Mouse (Mus musculus): ENCODE data around the gene BC025446.

Gene BC025446

GRCm38 (mm10) chr15:75215778-75216691, at the start of gene BC025446:
Gene BC025446 (plus strand): TSS chr15:75216376.
- DNase-seq, result peak; percentile 48

- peak; percentile 21 for DNase-seq
Observed at GRCm38 (mm10) chr15:75175506-75175905, 40.7 kb upstream of the BC025446 start.

GRCm38 (mm10) chr15:75186291-75186690, 29.9 kb upstream of the BC025446 start:
- no peak for DNase-seq

- DNase-seq, result peak; percentile 7
Observed at GRCm38 (mm10) chr15:75189116-75189515, 27.1 kb upstream of the BC025446 start.

- DNase-seq, result peak; percentile 15
Observed at GRCm38 (mm10) chr15:75190560-75190959, 25.6 kb upstream of the BC025446 start.

- DNase-seq, result peak; percentile 57
Observed at GRCm38 (mm10) chr15:75216831-75217230, 655 bp downstream of the BC025446 start.

GRCm38 (mm10) chr15:75221942-75222341, 5.8 kb downstream of the BC025446 start:
- no peak for DNase-seq

- DNase-seq, result peak; percentile 22
Observed at GRCm38 (mm10) chr15:75237736-75238288, 21.6 kb downstream of the BC025446 start.

- peak; percentile 37 for DNase-seq
Observed at GRCm38 (mm10) chr15:75240558-75240957, 24.4 kb downstream of the BC025446 start.

GRCm38 (mm10) chr15:75242756-75243640, 26.8 kb downstream of the BC025446 start:
- no peak for DNase-seq

GRCm38 (mm10) chr15:75254671-75255070, 38.5 kb downstream of the BC025446 start:
- no peak for DNase-seq

- no peak for DNase-seq
Observed at GRCm38 (mm10) chr15:75265863-75266262, 49.7 kb downstream of the BC025446 start.

GRCm38 (mm10) chr15:75266626-75267025, 50.5 kb downstream of the BC025446 start:
- DNase-seq, result no peak

GRCm38 (mm10) chr15:75268121-75268520, 51.9 kb downstream of the BC025446 start, which contains the start of gene Ly6f:
Gene Ly6f (plus strand): TSS chr15:75268421.
- no peak for DNase-seq

GRCm38 (mm10) chr15:75268916-75269829, 53.0 kb downstream of the BC025446 start:
- no peak for DNase-seq

GRCm38 (mm10) chr15:75270169-75270568, 54.0 kb downstream of the BC025446 start:
- DNase-seq, result no peak

GRCm38 (mm10) chr15:75270691-75271362, 54.7 kb downstream of the BC025446 start:
- no peak for DNase-seq

GRCm38 (mm10) chr15:75271426-75271825, 55.2 kb downstream of the BC025446 start:
- no peak for DNase-seq

- no peak for DNase-seq
Observed at GRCm38 (mm10) chr15:75271891-75272290, 55.7 kb downstream of the BC025446 start.

All from kidney, postnatal 14 days (tissue).